Mouse (Mus musculus) hindbrain, embryonic 16.5 days (tissue): ENCODE data around the gene Sptb. TPM values are rescaled to one million over a fixed set of nuclear protein-coding genes. Genes with fewer than 3 reads are reported as not detected.
A peak's percentile ranks its signal among the peaks of the same experiment; 100 is the strongest.

ENCODE experiments used
- ATAC-seq: fragments of 200-750 bp; cut with Nextera tagmentation; 2 replicates; pipeline ENCODE4 v1.8.0; 2017; ENCODE audit warnings: moderate TSS enrichment, moderate library complexity
- H3K27ac ChIP-seq: fragments of 300-500 bp; sonication (generic); 2 replicates; pipeline ENCODE4 v1.5.1; 2014; ENCODE audit warnings: low read depth, mild to moderate bottlenecking, control low read depth, low read length, moderate library complexity
- H3K27me3 ChIP-seq: fragments of 300-500 bp; sonication (generic); replicated peaks from 2 replicates; pipeline ENCODE4 v1.6.1; 2014; ENCODE audit warnings: low read length; ENCODE audit not compliant: control insufficient read depth, insufficient read depth
- H3K36me3 ChIP-seq: fragments of 300-500 bp; sonication (generic); 2 replicates; pipeline ENCODE4 v1.6.1; 2014; ENCODE audit warnings: mild to moderate bottlenecking, low read length, moderate library complexity, mixed read lengths; ENCODE audit not compliant: control insufficient read depth, insufficient read depth
- H3K4me1 ChIP-seq: fragments of 300-500 bp; sonication (generic); 2 replicates; pipeline ENCODE4 v1.6.1; 2014; ENCODE audit warnings: low read depth, low read length; ENCODE audit not compliant: control insufficient read depth, insufficient read depth
- H3K4me2 ChIP-seq: fragments of 300-500 bp; sonication (generic); 2 replicates; pipeline ENCODE4 v1.6.1; 2014; ENCODE audit warnings: mild to moderate bottlenecking, low read length, control low read depth, moderate library complexity
- H3K4me3 ChIP-seq: fragments of 300-500 bp; sonication (generic); 2 replicates; pipeline ENCODE4 v1.5.1; 2014; ENCODE audit warnings: mild to moderate bottlenecking, low read length, control low read depth, moderate library complexity
- H3K9ac ChIP-seq: fragments of 300-500 bp; sonication (generic); 2 replicates; pipeline ENCODE4 v1.6.1; 2014; ENCODE audit warnings: low read depth, mild to moderate bottlenecking, control low read depth, low read length, moderate library complexity
- H3K9me3 ChIP-seq: fragments of 300-500 bp; sonication (generic); 2 replicates; pipeline ENCODE4 v1.6.1; 2014; ENCODE audit warnings: mild to moderate bottlenecking, low read length, moderate library complexity; ENCODE audit not compliant: control insufficient read depth
- WGBS: fragments of 180-500 bp; shearing (Covaris S2); extraction: QIAGEN DNeasy Blood & Tissue Kit; methylation state at CpG from one replicate; pipeline ENCODE4 v1.1.7; 2014; 5-methylcytosine and 5-hydroxymethylcytosine counted together
- polyA plus RNA-seq: library from polyadenylated mRNA; unstranded; fragments of >200 nt; fragmentation: Nextera tagmentation; extraction: Ambion mirVana; gene quantifications from 2 replicates; pipeline ENCODE4 v1.2.1, GENCODE M21; 2015

The Sptb gene
- polyA plus RNA-seq, 1 experiment from 2014 or later, result 7.0 TPM

DNA sequence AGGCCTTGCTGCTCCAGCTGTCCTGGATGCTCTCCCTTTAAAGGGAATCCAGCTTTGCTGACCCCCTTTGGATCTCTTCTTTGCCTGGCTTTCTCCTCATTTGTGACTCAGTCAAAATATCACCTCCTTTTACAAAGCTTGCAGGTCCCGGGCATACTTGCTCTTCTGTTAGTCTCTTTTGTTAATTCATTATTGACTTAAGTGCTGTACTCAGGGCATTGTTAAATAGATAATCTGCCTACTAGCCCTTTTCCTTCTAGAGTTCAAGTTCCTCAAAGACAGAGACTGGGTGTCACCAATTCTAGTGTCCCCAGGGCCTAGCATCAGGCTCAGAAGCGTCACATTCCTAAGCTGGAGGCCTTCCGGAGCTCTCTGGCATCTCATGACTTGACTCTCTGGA is 161.1 kb downstream of the Sptb start:
- Histone ChIP-seq H3K9me3 (no peaks in the 10 kb centered on the region), H3K9ac (no peak overlapping the region), H3K27me3 (peaks cover 2% of the 10 kb centered on the region; the same call in 1 of the 2 replicates), H3K36me3 (no peaks in the 10 kb centered on the region), H3K4me1 (peaks cover 11% of the 10 kb centered on the region), H3K27ac (no peak overlapping the region), H3K4me3 (no peak overlapping the region), H3K4me2 (no peak overlapping the region)
- no peak for ATAC-seq
- WGBS, result 73% methylated on average over 3 of the region's 3 CpGs

DNA sequence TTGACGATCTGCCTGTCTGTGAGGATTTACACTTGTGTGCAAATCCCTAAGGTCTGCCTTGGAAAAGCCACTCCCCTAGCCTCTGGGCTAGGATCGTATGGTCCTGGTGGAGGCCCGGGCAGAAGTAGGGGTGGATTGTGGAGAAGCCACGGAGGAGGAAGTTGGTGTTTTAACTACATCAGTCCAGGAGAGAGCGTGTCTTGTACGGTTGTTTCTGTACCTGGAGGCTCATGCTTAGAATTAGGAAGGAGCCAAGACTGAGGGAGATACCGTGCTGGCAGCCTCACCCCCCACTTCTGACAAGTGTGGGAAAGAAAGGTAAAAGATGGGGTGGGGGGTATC is 162.3 kb downstream of the Sptb start:
- no peak for ATAC-seq
- Histone ChIP-seq H3K4me3 (no peak overlapping the region), H3K9me3 (no peaks in the 10 kb centered on the region), H3K36me3 (no peaks in the 10 kb centered on the region), H3K4me1 (peaks cover 11% of the 10 kb centered on the region), H3K27ac (no peak overlapping the region), H3K4me2 (no peak overlapping the region), H3K27me3 (peaks cover 2% of the 10 kb centered on the region; the same call in 1 of the 2 replicates), H3K9ac (no peak overlapping the region)
- 33% methylated on average over 7 of the region's 7 CpGs for WGBS

DNA sequence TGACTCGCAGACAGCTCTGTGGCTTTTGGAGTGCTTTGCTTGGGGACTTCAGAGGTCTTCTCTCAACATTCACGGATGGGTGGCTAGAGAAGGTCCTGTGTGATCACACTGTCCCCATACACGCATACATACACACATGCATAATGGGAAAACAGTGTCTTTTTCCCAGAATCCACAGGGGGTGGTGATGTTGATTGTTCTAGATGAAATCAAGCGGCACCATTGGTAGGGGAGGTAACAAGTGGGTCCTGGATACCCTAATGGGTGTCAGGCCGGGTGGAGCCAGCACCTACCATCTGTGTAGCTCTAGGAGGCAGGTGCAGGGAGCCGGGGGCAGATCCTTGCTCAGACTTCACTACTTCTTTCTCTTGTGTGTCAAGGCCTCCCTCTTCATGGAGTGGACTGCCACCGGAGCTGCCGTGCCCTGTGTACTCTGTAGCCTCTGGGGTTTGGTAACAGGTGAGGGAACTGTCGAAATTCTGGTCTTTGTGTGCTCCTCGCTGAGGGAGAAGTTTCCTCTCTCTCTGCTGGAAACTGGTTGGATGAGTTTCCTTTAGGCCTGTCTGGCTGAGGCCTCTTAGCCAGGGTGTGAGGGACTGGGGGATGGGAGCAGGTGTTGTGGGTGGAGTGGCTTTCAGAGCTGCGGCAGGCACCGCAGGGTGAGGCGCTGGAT is 162.8 kb downstream of the Sptb start:
- Histone ChIP-seq H3K27me3 (peaks cover 2% of the 10 kb centered on the region; the same call in 1 of the 2 replicates), H3K4me2 (peak overlapping the region; percentile 53), H3K9me3 (no peaks in the 10 kb centered on the region), H3K4me1 (peaks cover 11% of the 10 kb centered on the region), H3K27ac (no peak overlapping the region; the same call in 1 of the 2 replicates), H3K9ac (no peak overlapping the region), H3K36me3 (no peaks in the 10 kb centered on the region), H3K4me3 (no peak overlapping the region)
- 19% methylated on average over 13 of the region's 13 CpGs for WGBS
- ATAC-seq, result 0 out of 2 replicates have a peak, but pooled peaks have one; percentile 31

DNA sequence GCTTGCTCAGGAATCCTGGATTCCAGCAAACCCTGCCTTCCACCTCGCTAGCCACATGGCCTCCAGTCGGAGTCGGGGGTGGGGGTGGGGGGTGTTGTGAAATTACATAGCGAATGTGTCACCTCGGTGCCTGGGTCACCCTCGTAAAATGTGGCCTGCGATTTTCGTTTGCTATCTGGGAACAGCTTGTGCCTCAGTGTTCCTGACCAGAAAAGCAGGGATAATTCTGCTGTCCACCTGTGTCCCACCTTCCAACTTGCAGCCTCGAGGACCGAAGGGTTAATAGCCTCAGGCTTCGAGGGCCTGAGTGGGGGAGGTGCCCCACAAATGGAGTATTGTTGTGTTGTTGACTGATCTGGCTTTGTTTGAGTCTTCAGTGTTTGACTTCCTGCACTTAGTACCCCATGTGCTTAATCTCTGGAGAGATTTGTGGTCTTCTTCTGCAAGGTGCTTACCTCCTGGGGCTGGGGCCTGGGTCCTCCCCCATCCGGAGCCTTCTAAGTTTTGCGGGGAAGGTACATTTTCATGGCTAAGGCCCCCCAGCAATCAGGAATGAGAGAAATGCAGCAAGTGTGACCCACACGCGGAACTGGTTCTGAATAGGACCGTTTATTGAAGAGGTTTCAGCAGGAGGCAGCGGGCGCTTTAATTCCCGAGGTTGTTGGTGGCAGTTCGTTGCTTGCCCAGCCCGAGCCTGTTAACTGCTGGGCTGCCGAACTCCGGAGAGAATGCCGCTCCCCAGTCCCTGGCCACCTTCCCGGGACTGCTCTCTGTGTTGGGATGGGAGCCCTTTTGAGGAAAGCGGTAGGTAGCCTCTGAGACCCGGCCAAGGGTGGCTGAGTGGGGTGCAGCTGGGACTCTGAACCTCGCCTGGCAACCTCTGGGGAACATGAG is 163.7 kb downstream of the Sptb start:
- H3K4me3 ChIP-seq, result peak overlapping the region; percentile 27
- H3K9ac ChIP-seq, result peak overlapping the region; percentile 37; the same call in 1 of the 2 replicates
- H3K9me3 ChIP-seq, result no peaks in the 10 kb centered on the region
- H3K4me2 ChIP-seq, result peak overlapping the region; percentile 53
- peak overlapping the region; percentile 12; the same call in 1 of the 2 replicates for H3K27ac ChIP-seq
- peak; percentile 78 for ATAC-seq
- peaks cover 11% of the 10 kb centered on the region for H3K4me1 ChIP-seq
- peaks cover 2% of the 10 kb centered on the region; the same call in 1 of the 2 replicates for H3K27me3 ChIP-seq
- WGBS, result 8% methylated on average over 28 of the region's 28 CpGs
- no peaks in the 10 kb centered on the region for H3K36me3 ChIP-seq

DNA sequence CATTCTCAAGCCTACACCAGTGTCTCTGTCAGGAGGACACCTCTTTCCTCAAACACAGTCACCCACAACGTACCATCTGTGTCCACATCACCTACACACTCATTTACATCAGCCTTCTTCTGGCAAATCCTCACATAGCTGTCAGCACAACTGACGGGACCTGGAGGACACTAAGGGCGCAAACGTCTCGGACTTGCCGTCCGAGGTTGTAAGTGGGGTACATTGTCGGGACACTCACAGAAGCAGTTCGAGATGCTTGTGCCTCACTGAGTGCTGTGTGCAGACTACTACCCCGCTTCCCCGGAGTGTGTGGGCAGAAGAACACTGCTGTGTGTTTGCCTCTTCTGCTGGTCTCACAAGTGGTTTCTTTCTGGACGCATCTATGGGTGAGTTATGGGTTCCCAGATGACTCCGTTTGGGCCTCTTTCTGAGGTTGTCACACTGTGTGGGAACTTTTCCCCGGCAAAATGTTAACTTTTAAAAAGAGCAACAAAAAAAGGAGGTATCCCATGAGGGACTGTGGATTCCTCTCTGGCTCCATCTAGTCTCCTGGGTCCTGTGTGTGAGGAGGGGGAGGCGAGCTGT is 164.5 kb downstream of the Sptb start:
- no peak overlapping the region for H3K27ac ChIP-seq
- peaks cover 2% of the 10 kb centered on the region; the same call in 1 of the 2 replicates for H3K27me3 ChIP-seq
- ATAC-seq, result no peak
- no peak overlapping the region for H3K9ac ChIP-seq
- no peaks in the 10 kb centered on the region for H3K36me3 ChIP-seq
- H3K9me3 ChIP-seq, result no peaks in the 10 kb centered on the region
- 59% methylated on average over 15 of the region's 15 CpGs for WGBS
- H3K4me2 ChIP-seq, result no peak overlapping the region; the same call in none of the 2 replicates
- no peak overlapping the region for H3K4me3 ChIP-seq
- peaks cover 11% of the 10 kb centered on the region for H3K4me1 ChIP-seq

DNA sequence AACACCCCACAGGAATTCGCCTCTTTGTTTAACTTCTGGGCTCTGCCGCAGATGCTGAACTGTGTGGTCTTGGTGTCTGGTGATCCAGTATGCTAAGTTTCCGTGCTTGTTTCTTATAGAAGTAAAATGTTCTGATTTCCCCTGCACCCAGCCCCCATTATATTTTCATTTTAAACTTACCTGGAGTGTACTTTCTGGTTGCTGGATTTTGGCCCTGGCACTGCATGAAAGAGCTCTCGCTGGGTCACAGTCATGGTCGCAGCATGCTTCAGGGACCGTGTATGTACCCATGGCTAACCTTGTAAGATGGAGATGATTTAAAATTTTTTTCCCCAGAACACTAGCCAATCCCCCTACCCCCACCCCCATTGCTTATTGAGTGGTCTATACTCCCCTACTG is 168.5 kb downstream of the Sptb start:
- Histone ChIP-seq H3K9ac (no peak overlapping the region), H3K27ac (no peak overlapping the region), H3K4me2 (no peak overlapping the region), H3K4me3 (no peak overlapping the region), H3K27me3 (peaks cover 2% of the 10 kb centered on the region; the same call in 1 of the 2 replicates), H3K4me1 (peaks cover 8% of the 10 kb centered on the region), H3K36me3 (no peaks in the 10 kb centered on the region), H3K9me3 (peaks cover 2% of the 10 kb centered on the region; the same call in 1 of the 2 replicates)
- ATAC-seq, result no peak
- 68% methylated on average over 6 of the region's 6 CpGs for WGBS

DNA sequence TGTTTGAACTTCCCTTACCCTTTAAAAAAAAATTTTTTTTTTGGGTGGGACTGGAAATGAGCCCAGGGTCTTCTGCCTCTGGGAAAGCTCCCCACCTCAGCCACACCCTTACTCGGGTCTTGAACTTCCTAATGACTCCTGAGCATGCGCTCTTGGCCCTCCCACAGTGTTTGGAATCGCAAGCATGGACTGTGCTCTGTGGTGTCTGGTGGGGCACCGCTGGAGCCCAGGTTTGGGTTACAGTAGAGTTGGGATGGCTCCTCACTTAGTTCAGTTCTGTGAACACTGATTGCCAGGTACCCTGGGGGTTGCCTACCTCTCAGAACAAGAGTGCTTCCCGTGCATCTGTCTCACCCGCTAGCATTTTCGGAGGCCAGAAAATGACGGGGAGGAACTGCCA is 168.9 kb downstream of the Sptb start:
- whole genome bisulfite sequencing, result 38% methylated on average over 8 of the region's 8 CpGs
- H3K4me3 ChIP-seq, result no peak overlapping the region
- no peaks in the 10 kb centered on the region for H3K36me3 ChIP-seq
- peaks cover 2% of the 10 kb centered on the region; the same call in 1 of the 2 replicates for H3K27me3 ChIP-seq
- no peak overlapping the region for H3K27ac ChIP-seq
- H3K4me1 ChIP-seq, result peaks cover 4% of the 10 kb centered on the region
- H3K9me3 ChIP-seq, result peaks cover 2% of the 10 kb centered on the region; the same call in 1 of the 2 replicates
- no peak overlapping the region for H3K9ac ChIP-seq
- H3K4me2 ChIP-seq, result no peak overlapping the region
- ATAC-seq, result no peak

DNA sequence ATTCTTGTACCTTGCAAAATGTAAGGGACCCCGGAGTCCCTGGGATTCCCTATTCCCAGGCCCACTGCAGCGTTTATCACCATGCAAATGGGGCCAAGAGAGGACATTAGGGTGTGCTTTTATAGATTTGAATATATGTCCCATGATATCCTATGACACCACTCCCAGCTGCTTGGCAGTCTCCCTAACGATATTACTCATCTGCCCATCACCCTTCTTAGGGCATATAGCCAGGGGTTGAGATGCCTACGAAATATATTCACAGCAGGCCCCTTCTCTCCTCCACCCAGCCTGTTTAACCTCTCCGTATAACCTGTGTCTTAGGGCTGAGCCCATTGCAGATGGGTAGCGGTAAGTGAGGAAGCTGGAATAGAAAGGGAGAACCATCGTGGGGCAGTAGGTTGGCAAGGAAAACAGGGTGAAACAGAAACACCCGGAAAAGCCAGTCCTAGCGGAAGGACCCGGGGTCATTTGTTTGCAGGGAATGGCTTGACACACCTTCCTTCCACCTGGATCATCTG is 169.6 kb downstream of the Sptb start:
- Histone ChIP-seq H3K9me3 (peaks cover 2% of the 10 kb centered on the region; the same call in 1 of the 2 replicates), H3K4me3 (no peak overlapping the region), H3K9ac (no peak overlapping the region), H3K27ac (no peak overlapping the region), H3K4me1 (no peaks in the 10 kb centered on the region), H3K36me3 (no peaks in the 10 kb centered on the region), H3K27me3 (peaks cover 2% of the 10 kb centered on the region; the same call in 1 of the 2 replicates), H3K4me2 (no peak overlapping the region)
- 76% methylated on average over 10 of the region's 10 CpGs for whole genome bisulfite sequencing
- ATAC-seq, result no peak
